Mouse (Mus musculus) heart, adult 2 months (tissue): ENCODE measurements at regions not wholly inside any gene's neighbourhood (a gene's known extent, or its start where the extent isn't known, plus 50 kb on each side); places are given as distances from the start of the nearest gene placed in this dataset.

Source experiments
- CTCF ChIP-seq: fragments of 200-600 bp; IDR thresholded peaks from 2 replicates; pipeline ENCODE4 v1.8.1; 2022; ENCODE audit warnings: antibody characterized with exemption, mild to moderate bottlenecking, moderate library complexity
- EP300 ChIP-seq: fragments of 200-500 bp; IDR thresholded peaks from 2 replicates; pipeline ENCODE4 v1.6.1; 2011; ENCODE audit warnings: low read depth, low read length, control low read depth; ENCODE audit not compliant: insufficient read depth
- POLR2A ChIP-seq: fragments of 200-500 bp; IDR thresholded peaks from 2 replicates; pipeline ENCODE4 v1.6.1; 2011; ENCODE audit warnings: mild to moderate bottlenecking, low read depth, low read length, control low read depth; ENCODE audit not compliant: insufficient read depth

GRCm38 (mm10) chr10:87750321-87750720 lies 107.7 kb upstream of the Igf1 start:
- TF ChIP-seq POLR2A: no peak
- no peak for TF ChIP-seq CTCF
- TF ChIP-seq EP300: no peak
